Mouse (Mus musculus): ENCODE measurements around the gene Lrriq4. TPM values are rescaled to one million over a fixed set of nuclear protein-coding genes. Genes with fewer than 3 reads are reported as not detected.

The Lrriq4 gene
- polyA plus RNA-seq, 1 experiment from 2014 or later, result 0.46 TPM

DNA sequence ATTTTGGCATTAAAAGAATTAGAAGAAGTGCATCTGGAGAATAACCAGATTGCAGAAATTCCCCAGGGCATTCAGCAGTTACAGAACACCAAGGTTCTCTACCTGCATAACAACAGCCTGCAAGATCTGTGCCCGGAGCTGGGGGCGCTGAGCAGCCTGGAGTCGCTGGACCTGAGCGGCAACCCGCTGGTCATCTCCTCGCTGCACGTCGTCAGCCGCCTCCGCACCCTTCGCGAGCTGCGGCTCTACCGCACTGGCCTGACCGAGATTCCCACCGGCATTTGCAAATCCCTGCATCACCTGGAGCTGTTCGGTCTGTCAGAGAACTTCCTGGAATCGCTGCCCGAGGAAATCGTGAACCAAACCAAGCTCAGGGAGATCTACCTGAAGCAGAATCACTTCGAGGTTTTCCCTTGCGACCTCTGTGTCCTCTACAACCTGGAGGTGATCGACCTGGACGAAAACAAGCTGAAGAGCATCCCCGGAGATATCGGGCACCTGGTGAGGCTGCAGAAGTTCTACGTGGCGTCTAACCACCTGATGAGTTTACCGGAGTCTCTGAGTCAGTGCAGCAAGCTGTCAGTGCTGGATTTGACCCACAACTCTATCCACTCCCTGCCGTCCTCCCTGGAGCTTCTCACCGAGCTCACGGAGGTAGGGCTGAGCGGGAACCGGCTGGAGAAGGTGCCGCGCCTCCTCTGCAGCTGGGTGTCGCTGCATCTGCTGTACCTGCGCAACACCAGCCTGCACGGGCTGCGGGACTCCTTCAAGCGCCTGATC is 5.9 kb downstream of the Lrriq4 start:
- peak; percentile 65 for TF ChIP-seq CTCF (IDR thresholded peaks at IDR 0.05; ENCODE audit: low read depth)
- Histone ChIP-seq H3K4me2 (ENCODE audit: low read length) (peak overlapping the region; percentile 75), H3K9me3 (replicated peaks; ENCODE audit: low read length) (no peaks in the 10 kb centered on the region), H3K27me3 (ENCODE audit: insufficient read depth, low read length) (no peaks in the 10 kb centered on the region), H3K4me1 (replicated peaks; ENCODE audit: insufficient read depth, low read length) (peaks cover 16% of the 10 kb centered on the region), H3K27ac (no peak overlapping the region), H3K36me3 (ENCODE audit: insufficient read depth, low read length) (no peaks in the 10 kb centered on the region), H3K9ac (ENCODE audit: low read depth, low read length) (0 out of 2 replicates have a peak overlapping the region, but pooled peaks have one; percentile 25), H3K4me3 (replicated peaks; ENCODE audit: low read depth, low read length) (peak overlapping the region; percentile 40)
- DNase-seq (ENCODE audit: low spot score) (peak; percentile 34), ATAC-seq (replicated peaks; ENCODE audit: low FRiP score, low read depth) (peak; percentile 53; the same call in 1 of the 2 replicates)
- WGBS, result under 1% methylated on average over 41 of the region's 41 CpGs

- no peak overlapping the region for H3K4me3 ChIP-seq (replicated peaks; ENCODE audit: low read depth, low read length)
- H3K9ac ChIP-seq (ENCODE audit: low read depth, low read length), result no peak overlapping the region
- H3K36me3 ChIP-seq (ENCODE audit: insufficient read depth, low read length), result no peaks in the 10 kb centered on the region
- H3K4me2 ChIP-seq (ENCODE audit: low read length), result no peak overlapping the region
- no peak overlapping the region for H3K27ac ChIP-seq
- DNase-seq (ENCODE audit: low spot score) (no peak), ATAC-seq (replicated peaks; ENCODE audit: low FRiP score, low read depth) (no peak)
- TF ChIP-seq CTCF (IDR thresholded peaks at IDR 0.05; ENCODE audit: low read depth), result no peak
- H3K9me3 ChIP-seq (replicated peaks; ENCODE audit: low read length), result no peaks in the 10 kb centered on the region
- 71% methylated on average over 5 of the region's 5 CpGs for WGBS
- 0 out of 2 replicates have a peak, but pooled peaks cover under 1% of the 10 kb centered on the region for H3K4me1 ChIP-seq (replicated peaks; ENCODE audit: insufficient read depth, low read length)
- no peaks in the 10 kb centered on the region for H3K27me3 ChIP-seq (ENCODE audit: insufficient read depth, low read length)
Observed at GRCm38 (mm10) chr3:30655937-30656336, 11.6 kb downstream of the Lrriq4 start.

DNA sequence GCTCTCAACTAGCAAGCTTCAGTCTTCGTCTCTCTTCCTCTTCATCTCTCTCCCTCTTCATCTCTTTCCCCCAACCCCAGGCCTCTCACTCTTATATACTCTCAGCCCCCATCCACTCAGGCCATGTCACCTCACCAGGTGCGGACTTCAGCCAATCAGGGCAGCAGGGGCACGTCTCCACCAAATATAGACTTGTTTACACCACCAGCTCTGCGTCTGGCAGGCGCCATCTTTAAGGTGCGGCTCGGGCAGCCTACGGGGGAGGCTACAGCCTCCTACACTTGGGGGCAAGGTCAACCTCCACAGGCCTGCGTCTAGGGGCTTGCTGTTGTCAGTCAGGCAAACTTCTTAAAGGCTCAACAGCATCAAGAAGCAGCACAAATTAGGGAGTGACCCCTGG is 14.2 kb downstream of the Lrriq4 start:
- Histone ChIP-seq H3K27me3 (ENCODE audit: insufficient read depth, low read length) (no peaks in the 10 kb centered on the region), H3K36me3 (ENCODE audit: insufficient read depth, low read length) (no peaks in the 10 kb centered on the region), H3K27ac (no peak overlapping the region), H3K9ac (ENCODE audit: low read depth, low read length) (no peak overlapping the region), H3K9me3 (replicated peaks; ENCODE audit: low read length) (no peaks in the 10 kb centered on the region), H3K4me1 (replicated peaks; ENCODE audit: insufficient read depth, low read length) (no peaks in the 10 kb centered on the region), H3K4me2 (ENCODE audit: low read length) (no peak overlapping the region), H3K4me3 (replicated peaks; ENCODE audit: low read depth, low read length) (no peak overlapping the region)
- 74% methylated on average over 9 of the region's 9 CpGs for WGBS
- DNase-seq (ENCODE audit: low spot score), result no peak
- no peak for TF ChIP-seq CTCF (IDR thresholded peaks at IDR 0.05; ENCODE audit: low read depth)
- no peak for ATAC-seq (replicated peaks; ENCODE audit: low FRiP score, low read depth)

GRCm38 (mm10) chr3:30683190-30683589 is 38.9 kb downstream of the Lrriq4 start:
- DNase-seq (ENCODE audit: low spot score) (no peak), ATAC-seq (replicated peaks; ENCODE audit: low FRiP score, low read depth) (no peak)
- Histone ChIP-seq H3K4me3 (replicated peaks; ENCODE audit: low read depth, low read length) (no peak overlapping the region), H3K27me3 (ENCODE audit: insufficient read depth, low read length) (no peaks in the 10 kb centered on the region), H3K36me3 (ENCODE audit: insufficient read depth, low read length) (no peaks in the 10 kb centered on the region), H3K4me1 (replicated peaks; ENCODE audit: insufficient read depth, low read length) (no peaks in the 10 kb centered on the region), H3K4me2 (ENCODE audit: low read length) (no peak overlapping the region), H3K27ac (no peak overlapping the region), H3K9me3 (replicated peaks; ENCODE audit: low read length) (no peaks in the 10 kb centered on the region), H3K9ac (ENCODE audit: low read depth, low read length) (no peak overlapping the region)
- 84% methylated on average over 6 of the region's 6 CpGs for WGBS
- TF ChIP-seq CTCF (IDR thresholded peaks at IDR 0.05; ENCODE audit: low read depth), result no peak

- H3K27me3 ChIP-seq (ENCODE audit: insufficient read depth, low read length), result no peaks in the 10 kb centered on the region
- ATAC-seq (replicated peaks; ENCODE audit: low FRiP score, low read depth) (no peak), DNase-seq (ENCODE audit: low spot score) (no peak)
Observed at GRCm38 (mm10) chr3:30687216-30687615, 42.9 kb downstream of the Lrriq4 start.

GRCm38 (mm10) chr3:30690976-30691375 is 46.7 kb downstream of the Lrriq4 start:
- DNase-seq (ENCODE audit: low spot score) (no peak), ATAC-seq (replicated peaks; ENCODE audit: low FRiP score, low read depth) (no peak)
- Histone ChIP-seq H3K4me3 (replicated peaks; ENCODE audit: low read depth, low read length) (no peak overlapping the region), H3K9me3 (replicated peaks; ENCODE audit: low read length) (no peaks in the 10 kb centered on the region), H3K36me3 (ENCODE audit: insufficient read depth, low read length) (no peaks in the 10 kb centered on the region), H3K27me3 (ENCODE audit: insufficient read depth, low read length) (no peaks in the 10 kb centered on the region), H3K27ac (no peak overlapping the region), H3K9ac (ENCODE audit: low read depth, low read length) (no peak overlapping the region), H3K4me2 (ENCODE audit: low read length) (no peak overlapping the region), H3K4me1 (replicated peaks; ENCODE audit: insufficient read depth, low read length) (no peaks in the 10 kb centered on the region)
- TF ChIP-seq CTCF (IDR thresholded peaks at IDR 0.05; ENCODE audit: low read depth), result no peak
- 61% methylated on average over 7 of the region's 7 CpGs for WGBS

More at GRCm38 (mm10) chr3:30687216-30687615, 42.9 kb downstream of the Lrriq4 start:
- Histone ChIP-seq H3K36me3 (ENCODE audit: insufficient read depth, low read length) (no peaks in the 10 kb centered on the region), H3K27ac (no peak overlapping the region), H3K4me2 (ENCODE audit: low read length) (no peak overlapping the region), H3K4me3 (replicated peaks; ENCODE audit: low read depth, low read length) (no peak overlapping the region), H3K9ac (ENCODE audit: low read depth, low read length) (no peak overlapping the region), H3K4me1 (replicated peaks; ENCODE audit: insufficient read depth, low read length) (no peaks in the 10 kb centered on the region), H3K9me3 (replicated peaks; ENCODE audit: low read length) (no peaks in the 10 kb centered on the region)
- WGBS, result 79% methylated on average over 3 of the region's 3 CpGs
- TF ChIP-seq CTCF (IDR thresholded peaks at IDR 0.05; ENCODE audit: low read depth), result no peak

Data from kidney, postnatal 0 days (tissue).